Mouse (Mus musculus) liver, embryonic 18 days (tissue): ENCODE data around the gene Afp. TPM values are rescaled to one million over a fixed set of nuclear protein-coding genes. Genes with fewer than 3 reads are reported as not detected.

Experiments
- polyA plus RNA-seq: library from polyadenylated mRNA; depleted of rRNA; stranded (reverse); fragments of >200 nt; gene quantifications from 2 replicates; pipeline ENCODE4 v1.2.3, GENCODE M21; 2012; rRNA removed

Gene Afp
- 24,422 and 24,674 TPM in 2 replicates for polyA plus RNA-seq

DNA sequence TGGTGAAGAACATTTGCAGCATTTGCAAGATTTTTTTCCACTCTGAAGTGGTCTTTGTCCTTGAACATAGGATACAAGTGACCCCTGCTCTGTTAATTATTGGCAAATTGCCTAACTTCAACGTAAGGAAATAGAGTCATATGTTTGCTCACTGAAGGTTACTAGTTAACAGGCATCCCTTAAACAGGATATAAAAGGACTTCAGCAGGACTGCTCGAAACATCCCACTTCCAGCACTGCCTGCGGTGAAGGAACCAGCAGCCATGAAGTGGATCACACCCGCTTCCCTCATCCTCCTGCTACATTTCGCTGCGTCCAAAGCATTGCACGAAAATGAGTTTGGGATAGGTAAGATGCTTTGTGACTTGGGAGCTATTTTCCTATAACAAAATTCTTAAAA is at the start of gene Afp:
Afp (plus strand) TSS at position 220 of the 400 bp plus-strand sequence.

GRCm38 (mm10) chr5:90460619-90461018 is 29.9 kb upstream of the Afp start, which contains the start of gene Alb:
Gene Alb (plus strand): TSS chr5:90460897.

GRCm38 (mm10) chr5:90518356-90519100 is 28.0 kb downstream of the Afp start, which contains the start of gene Afm:
Gene Afm (plus strand): TSS chr5:90518932.

Other genes with a start within 250 kb of the Afp start
- 14.2 and 16.2 TPM in 2 replicates for gene Ankrd17, start 124.2 kb upstream of the Afp start, polyA plus RNA-seq
- gene Gm9958, start 123.5 kb upstream of the Afp start, polyA plus RNA-seq = 1.5 TPM in 2 replicates
- 84,003 and 86,445 TPM in 2 replicates for gene Alb, start 29.8 kb upstream of the Afp start, polyA plus RNA-seq
- 36.1 and 45.8 TPM in 2 replicates for gene Afm, start 28.2 kb downstream of the Afp start, polyA plus RNA-seq
- gene 5830473C10Rik, start 70.4 kb downstream of the Afp start, polyA plus RNA-seq = 6.7 and 9.2 TPM in 2 replicates
- 7.1 and 13.1 TPM in 2 replicates for gene Rassf6, start 149.9 kb downstream of the Afp start, polyA plus RNA-seq